ENCODE assay signal across 24 mouse cellular contexts in genomic region chr3:31444861-31445260, GRCm38 (mm10).
DNase-seq lines count a peak whose midpoint lies in the region; ATAC-seq lines count a peak whose summit lies in the region.
"Had no signal": no experiment of that assay in that cellular context is flagged by ENCODE, and none has a peak within 500 bp of the region (broad histone marks: within the 10 kb centered on the region; RNA-seq: fewer than 3 reads in every experiment).

No protein-coding gene starts in this region.

- H3K4me2 ChIP-seq in intestine, embryonic 14.5 days (ENCODE audit: low read length): no peak overlapping the region
- H3K4me2 ChIP-seq in intestine, embryonic 16.5 days (ENCODE audit: low read depth, low read length): no peak overlapping the region
- no peak overlapping the region for H3K4me2 ChIP-seq in midbrain, embryonic 14.5 days (ENCODE audit: low read length)
- H3K4me2 ChIP-seq: embryonic facial prominence, embryonic 13.5 days; embryonic facial prominence, embryonic 15.5 days; forebrain, embryonic 13.5 days; forebrain, embryonic 15.5 days had no signal

- H3K9me3 ChIP-seq in intestine, embryonic 14.5 days (ENCODE audit: control insufficient read depth, low read length): 0 out of 2 replicates have a peak, but pooled peaks cover 3% of the 10 kb centered on the region
- H3K9me3 ChIP-seq in intestine, embryonic 16.5 days (ENCODE audit: control insufficient read depth, low read length): no peaks in the 10 kb centered on the region
- H3K9me3 ChIP-seq in midbrain, embryonic 14.5 days (ENCODE audit: control insufficient read depth, low read length): no peaks in the 10 kb centered on the region
- H3K9me3 ChIP-seq in midbrain, embryonic 10.5 days (replicated peaks): no peaks in the 10 kb centered on the region
- H3K9me3 ChIP-seq: embryonic facial prominence, embryonic 13.5 days; embryonic facial prominence, embryonic 15.5 days; forebrain, embryonic 13.5 days; forebrain, embryonic 15.5 days had no signal

- 100% methylated on average over 1 of the region's 1 CpGs for WGBS in intestine, embryonic 14.5 days
- WGBS in intestine, embryonic 16.5 days: 85% methylated on average over 1 of the region's 1 CpGs
- 100% methylated on average over 1 of the region's 1 CpGs for WGBS in midbrain, embryonic 14.5 days
- 75% methylated on average over 1 of the region's 1 CpGs for WGBS in midbrain, embryonic 10.5 days

- no peak overlapping the region for H3K9ac ChIP-seq in intestine, embryonic 14.5 days (ENCODE audit: low read length)
- H3K9ac ChIP-seq in intestine, embryonic 16.5 days (ENCODE audit: low read depth, low read length): no peak overlapping the region
- H3K9ac ChIP-seq in midbrain, embryonic 14.5 days (replicated peaks; ENCODE audit: low read length): no peak overlapping the region
- H3K9ac ChIP-seq: embryonic facial prominence, embryonic 13.5 days; embryonic facial prominence, embryonic 15.5 days; forebrain, embryonic 13.5 days; forebrain, embryonic 15.5 days; forebrain, postnatal 0 days had no signal

- H3K27ac ChIP-seq in intestine, embryonic 14.5 days (ENCODE audit: low read depth): no peak overlapping the region
- no peak overlapping the region for H3K27ac ChIP-seq in intestine, embryonic 16.5 days (ENCODE audit: low read length)
- no peak overlapping the region for H3K27ac ChIP-seq in midbrain, embryonic 14.5 days (replicated peaks; ENCODE audit: low read depth, low read length)
- no peak overlapping the region for H3K27ac ChIP-seq in midbrain, embryonic 10.5 days (replicated peaks)
- H3K27ac ChIP-seq: embryonic facial prominence, embryonic 13.5 days; embryonic facial prominence, embryonic 15.5 days; forebrain, embryonic 13.5 days; forebrain, embryonic 15.5 days had no signal

- no peak overlapping the region for H3K4me3 ChIP-seq in intestine, embryonic 14.5 days (ENCODE audit: low read depth, low read length)
- H3K4me3 ChIP-seq in intestine, embryonic 16.5 days (ENCODE audit: low read length): no peak overlapping the region
- H3K4me3 ChIP-seq in midbrain, embryonic 14.5 days (replicated peaks; ENCODE audit: low read depth, low read length): no peak overlapping the region
- H3K4me3 ChIP-seq in midbrain, embryonic 10.5 days: no peak overlapping the region
- H3K4me3 ChIP-seq: embryonic facial prominence, embryonic 13.5 days; embryonic facial prominence, embryonic 15.5 days; erythroblast, embryonic 14.5 days; forebrain, embryonic 13.5 days; forebrain, embryonic 15.5 days had no signal

- peak; percentile 2 for DNase-seq in embryo, embryonic 10 days (ENCODE audit: low spot score)
- DNase-seq in embryo, embryonic 9.5 days (ENCODE audit: extremely low spot score): no peak
- DNase-seq in intestine, embryonic 14.5 days (ENCODE audit: low spot score): no peak
- DNase-seq in midbrain, embryonic 14.5 days: no peak
- DNase-seq in midbrain, embryonic 10.5 days (ENCODE audit: low spot score): no peak
- DNase-seq: adrenal gland, adult 2 months; adrenal gland, postnatal 10 days; adrenal gland, postnatal 25 days; B cell, adult 2 months; cerebellum, adult 11 months; cerebellum, adult 18-20 months; cerebellum, adult 8-10 months; cerebellum, adult 9-11 months; cerebellum, postnatal 14 days; cerebellum, postnatal 36 days; forebrain, postnatal 0 days had no signal

- H3K36me3 ChIP-seq in intestine, embryonic 14.5 days (ENCODE audit: control insufficient read depth, insufficient read depth, low read length): no peaks in the 10 kb centered on the region
- H3K36me3 ChIP-seq in intestine, embryonic 16.5 days (ENCODE audit: control insufficient read depth, insufficient read depth, low read length): no peaks in the 10 kb centered on the region
- H3K36me3 ChIP-seq in midbrain, embryonic 14.5 days (ENCODE audit: control insufficient read depth, insufficient read depth, low read length): no peaks in the 10 kb centered on the region
- no peaks in the 10 kb centered on the region for H3K36me3 ChIP-seq in midbrain, embryonic 10.5 days
- H3K36me3 ChIP-seq: embryonic facial prominence, embryonic 13.5 days; embryonic facial prominence, embryonic 15.5 days; forebrain, embryonic 15.5 days had no signal

- H3K4me1 ChIP-seq in intestine, embryonic 14.5 days (replicated peaks; ENCODE audit: control insufficient read depth, insufficient read depth, low read length): no peaks in the 10 kb centered on the region
- H3K4me1 ChIP-seq in intestine, embryonic 16.5 days (ENCODE audit: control insufficient read depth, insufficient read depth, low read length): no peaks in the 10 kb centered on the region
- H3K4me1 ChIP-seq in midbrain, embryonic 14.5 days (ENCODE audit: control insufficient read depth, insufficient read depth, low read length): no peaks in the 10 kb centered on the region
- H3K4me1 ChIP-seq in midbrain, embryonic 10.5 days: no peaks in the 10 kb centered on the region
- H3K4me1 ChIP-seq: embryonic facial prominence, embryonic 13.5 days; embryonic facial prominence, embryonic 15.5 days; forebrain, embryonic 13.5 days; forebrain, embryonic 15.5 days had no signal

- 0 out of 2 replicates have a peak, but pooled peaks have one; percentile 36 for ATAC-seq in intestine, embryonic 14.5 days (replicated peaks; ENCODE audit: low FRiP score, low TSS enrichment, low read depth)
- ATAC-seq in intestine, embryonic 16.5 days: no peak
- peak; percentile 64 for ATAC-seq in midbrain, embryonic 14.5 days (ENCODE audit: low FRiP score, low TSS enrichment)
- ATAC-seq: CD4-positive, CD25-positive, alpha-beta regulatory T cell, adult 4 months; forebrain, embryonic 13.5 days; forebrain, embryonic 15.5 days; forebrain, postnatal 0 days had no signal

- no peaks in the 10 kb centered on the region for H3K27me3 ChIP-seq in intestine, embryonic 14.5 days (replicated peaks; ENCODE audit: control insufficient read depth, insufficient read depth, low read length)
- H3K27me3 ChIP-seq in intestine, embryonic 16.5 days (replicated peaks; ENCODE audit: control insufficient read depth, insufficient read depth, low read length): no peaks in the 10 kb centered on the region
- no peaks in the 10 kb centered on the region for H3K27me3 ChIP-seq in midbrain, embryonic 14.5 days (ENCODE audit: control insufficient read depth, insufficient read depth, low read length)
- no peaks in the 10 kb centered on the region for H3K27me3 ChIP-seq in midbrain, embryonic 10.5 days (ENCODE audit: low read depth, poor library complexity, severe bottlenecking)
- H3K27me3 ChIP-seq: CH12.LX; embryonic facial prominence, embryonic 13.5 days; embryonic facial prominence, embryonic 15.5 days; forebrain, embryonic 13.5 days; forebrain, embryonic 15.5 days had no signal
